Mouse (Mus musculus): Measurements from ENCODE around the gene Arhgef10l. TPM values are rescaled to one million over a fixed set of nuclear protein-coding genes. Genes with fewer than 3 reads are reported as not detected.

The Arhgef10l gene
- total and polyA plus RNA-seq, 2 experiments = 17.7 to 69.9 TPM

- 15% methylated on average over 9 of the region's 9 CpGs for WGBS
- no peaks in the 10 kb centered on the region for H3K36me3 ChIP-seq (ENCODE audit: control insufficient read depth, insufficient read depth, low read length)
- H3K27me3 ChIP-seq (ENCODE audit: control insufficient read depth, insufficient read depth, low read length) = no peaks in the 10 kb centered on the region
- H3K79me2 ChIP-seq (ENCODE audit: control insufficient read depth, insufficient read depth, low read length) = no peaks in the 10 kb centered on the region
- TF ChIP-seq POLR2A (IDR thresholded peaks at IDR 0.05; ENCODE audit: extremely low read depth, insufficient read depth, low read length) = no peak
- TF ChIP-seq CTCF (IDR thresholded peaks at IDR 0.05; ENCODE audit: low read depth, low read length) = no peak
- H3K27ac ChIP-seq (replicated peaks; ENCODE audit: insufficient read depth, low read depth, low read length) = no peak overlapping the region; the same call in 1 of the 2 replicates
- peak; percentile 78 for DNase-seq (ENCODE audit: extremely low read depth, low read depth, low spot score)
- no peak overlapping the region for H3K4me3 ChIP-seq (ENCODE audit: insufficient read depth, low read depth, low read length)
- peaks cover 15% of the 10 kb centered on the region for H3K4me1 ChIP-seq (ENCODE audit: control insufficient read depth, insufficient read depth, low read length)
- H3K9ac ChIP-seq (ENCODE audit: low read depth, low read length) = no peak overlapping the region
These were observed 134.8 kb downstream of the Arhgef10l start for GRCm38 (mm10) chr4:140531024-140531423.

- DNase-seq (ENCODE audit: extremely low read depth, low read depth, low spot score) = no peak
- Histone ChIP-seq H3K27ac (replicated peaks; ENCODE audit: insufficient read depth, low read depth, low read length) (no peak overlapping the region), H3K4me3 (ENCODE audit: insufficient read depth, low read depth, low read length) (no peak overlapping the region), H3K9ac (ENCODE audit: low read depth, low read length) (no peak overlapping the region), H3K4me1 (ENCODE audit: control insufficient read depth, insufficient read depth, low read length) (peaks cover 15% of the 10 kb centered on the region), H3K36me3 (ENCODE audit: control insufficient read depth, insufficient read depth, low read length) (no peaks in the 10 kb centered on the region), H3K27me3 (ENCODE audit: control insufficient read depth, insufficient read depth, low read length) (no peaks in the 10 kb centered on the region), H3K79me2 (ENCODE audit: control insufficient read depth, insufficient read depth, low read length) (no peaks in the 10 kb centered on the region)
- TF ChIP-seq POLR2A (IDR thresholded peaks at IDR 0.05; ENCODE audit: extremely low read depth, insufficient read depth, low read length) = no peak
- no peak for TF ChIP-seq CTCF (IDR thresholded peaks at IDR 0.05; ENCODE audit: low read depth, low read length)
- WGBS = 93% methylated on average over 14 of the region's 14 CpGs
These were observed 136.1 kb downstream of the Arhgef10l start for GRCm38 (mm10) chr4:140529735-140530134.

- Histone ChIP-seq H3K9ac (ENCODE audit: low read depth, low read length) (no peak overlapping the region), H3K27me3 (ENCODE audit: control insufficient read depth, insufficient read depth, low read length) (no peaks in the 10 kb centered on the region), H3K79me2 (ENCODE audit: control insufficient read depth, insufficient read depth, low read length) (no peaks in the 10 kb centered on the region), H3K4me3 (ENCODE audit: insufficient read depth, low read depth, low read length) (no peak overlapping the region), H3K27ac (replicated peaks; ENCODE audit: insufficient read depth, low read depth, low read length) (no peak overlapping the region), H3K36me3 (ENCODE audit: control insufficient read depth, insufficient read depth, low read length) (no peaks in the 10 kb centered on the region), H3K4me1 (ENCODE audit: control insufficient read depth, insufficient read depth, low read length) (peaks cover 21% of the 10 kb centered on the region)
- DNase-seq (ENCODE audit: extremely low read depth, low read depth, low spot score) = no peak
- TF ChIP-seq CTCF (IDR thresholded peaks at IDR 0.05; ENCODE audit: low read depth, low read length) (no peak), POLR2A (IDR thresholded peaks at IDR 0.05; ENCODE audit: extremely low read depth, insufficient read depth, low read length) (no peak)
- WGBS = 93% methylated on average over 5 of the region's 5 CpGs
These were observed 137.4 kb downstream of the Arhgef10l start for GRCm38 (mm10) chr4:140528443-140528842.

GRCm38 (mm10) chr4:140525674-140526177, 140.1 kb downstream of the Arhgef10l start:
- Histone ChIP-seq H3K9ac (ENCODE audit: low read depth, low read length) (no peak overlapping the region), H3K4me1 (ENCODE audit: control insufficient read depth, insufficient read depth, low read length) (peaks cover 15% of the 10 kb centered on the region), H3K79me2 (ENCODE audit: control insufficient read depth, insufficient read depth, low read length) (0 out of 2 replicates have a peak, but pooled peaks cover 3% of the 10 kb centered on the region), H3K36me3 (ENCODE audit: control insufficient read depth, insufficient read depth, low read length) (no peaks in the 10 kb centered on the region), H3K27me3 (ENCODE audit: control insufficient read depth, insufficient read depth, low read length) (no peaks in the 10 kb centered on the region), H3K4me3 (ENCODE audit: insufficient read depth, low read depth, low read length) (no peak overlapping the region), H3K27ac (replicated peaks; ENCODE audit: insufficient read depth, low read depth, low read length) (no peak overlapping the region)
- DNase-seq (ENCODE audit: extremely low read depth, low read depth, low spot score) = no peak
- TF ChIP-seq POLR2A (IDR thresholded peaks at IDR 0.05; ENCODE audit: extremely low read depth, insufficient read depth, low read length) (no peak), CTCF (IDR thresholded peaks at IDR 0.05; ENCODE audit: low read depth, low read length) (no peak)
- WGBS = 88% methylated on average over 10 of the region's 10 CpGs

GRCm38 (mm10) chr4:140524927-140525326, 140.9 kb downstream of the Arhgef10l start:
- H3K4me1 ChIP-seq (ENCODE audit: control insufficient read depth, insufficient read depth, low read length) = peaks cover 12% of the 10 kb centered on the region
- 96% methylated on average over 13 of the region's 13 CpGs for WGBS

GRCm38 (mm10) chr4:140522873-140523272, 142.9 kb downstream of the Arhgef10l start:
- Histone ChIP-seq H3K79me2 (ENCODE audit: control insufficient read depth, insufficient read depth, low read length) (0 out of 2 replicates have a peak, but pooled peaks cover 3% of the 10 kb centered on the region), H3K4me3 (ENCODE audit: insufficient read depth, low read depth, low read length) (no peak overlapping the region), H3K27ac (replicated peaks; ENCODE audit: insufficient read depth, low read depth, low read length) (peak overlapping the region; percentile 69), H3K27me3 (ENCODE audit: control insufficient read depth, insufficient read depth, low read length) (no peaks in the 10 kb centered on the region), H3K36me3 (ENCODE audit: control insufficient read depth, insufficient read depth, low read length) (no peaks in the 10 kb centered on the region), H3K4me1 (ENCODE audit: control insufficient read depth, insufficient read depth, low read length) (peaks cover 12% of the 10 kb centered on the region), H3K9ac (ENCODE audit: low read depth, low read length) (no peak overlapping the region)
- WGBS = 26% methylated on average over 4 of the region's 4 CpGs
- TF ChIP-seq POLR2A (IDR thresholded peaks at IDR 0.05; ENCODE audit: extremely low read depth, insufficient read depth, low read length) = no peak
- 0 out of 2 replicates have a peak, but pooled peaks have one; percentile 0 for TF ChIP-seq CTCF (IDR thresholded peaks at IDR 0.05; ENCODE audit: low read depth, low read length)
- peak; percentile 91 for DNase-seq (ENCODE audit: extremely low read depth, low read depth, low spot score)

More at GRCm38 (mm10) chr4:140524927-140525326, 140.9 kb downstream of the Arhgef10l start:
- H3K4me3 ChIP-seq (ENCODE audit: insufficient read depth, low read depth, low read length) = no peak overlapping the region
- H3K9ac ChIP-seq (ENCODE audit: low read depth, low read length) = no peak overlapping the region
- H3K36me3 ChIP-seq (ENCODE audit: control insufficient read depth, insufficient read depth, low read length) = no peaks in the 10 kb centered on the region
- no peak for DNase-seq (ENCODE audit: extremely low read depth, low read depth, low spot score)
- H3K79me2 ChIP-seq (ENCODE audit: control insufficient read depth, insufficient read depth, low read length) = 0 out of 2 replicates have a peak, but pooled peaks cover 3% of the 10 kb centered on the region
- H3K27ac ChIP-seq (replicated peaks; ENCODE audit: insufficient read depth, low read depth, low read length) = no peak overlapping the region
- no peak for TF ChIP-seq CTCF (IDR thresholded peaks at IDR 0.05; ENCODE audit: low read depth, low read length)
- TF ChIP-seq POLR2A (IDR thresholded peaks at IDR 0.05; ENCODE audit: extremely low read depth, insufficient read depth, low read length) = no peak
- H3K27me3 ChIP-seq (ENCODE audit: control insufficient read depth, insufficient read depth, low read length) = no peaks in the 10 kb centered on the region

All from liver, adult 2 months (tissue).